Mouse (Mus musculus): ENCODE data around the gene I830077J02Rik. TPM values are rescaled to one million over a fixed set of nuclear protein-coding genes. Genes with fewer than 3 reads are reported as not detected.

Gene I830077J02Rik
- polyA plus RNA-seq, 1 experiment from 2014 or later: 2.9 TPM

GRCm38 (mm10) chr3:105913839-105914681, 18.4 kb downstream of the I830077J02Rik start:
- H3K36me3 ChIP-seq (ENCODE audit: control insufficient read depth, insufficient read depth): no peaks in the 10 kb centered on the region
- peaks cover 30% of the 10 kb centered on the region for H3K4me1 ChIP-seq (ENCODE audit: control insufficient read depth, low read depth, low read length)
- no peaks in the 10 kb centered on the region for H3K27me3 ChIP-seq (ENCODE audit: control insufficient read depth, insufficient read depth, low read depth, low read length)
- peak overlapping the region; percentile 42 for H3K27ac ChIP-seq (ENCODE audit: low read length)
- WGBS (ENCODE audit: insufficient replicate concordance): 11% methylated on average over 10 of the region's 10 CpGs
- H3K4me3 ChIP-seq (ENCODE audit: low read depth, low read length): peak overlapping the region; percentile 13; the same call in 1 of the 2 replicates
- H3K9me3 ChIP-seq (replicated peaks; ENCODE audit: control insufficient read depth, low read length): no peaks in the 10 kb centered on the region
- peak; percentile 59 for ATAC-seq (ENCODE audit: low read depth)
- no peak overlapping the region for H3K9ac ChIP-seq (ENCODE audit: low read depth, low read length)
- H3K4me2 ChIP-seq (ENCODE audit: low read depth, low read length): peak overlapping the region; percentile 42

DNA sequence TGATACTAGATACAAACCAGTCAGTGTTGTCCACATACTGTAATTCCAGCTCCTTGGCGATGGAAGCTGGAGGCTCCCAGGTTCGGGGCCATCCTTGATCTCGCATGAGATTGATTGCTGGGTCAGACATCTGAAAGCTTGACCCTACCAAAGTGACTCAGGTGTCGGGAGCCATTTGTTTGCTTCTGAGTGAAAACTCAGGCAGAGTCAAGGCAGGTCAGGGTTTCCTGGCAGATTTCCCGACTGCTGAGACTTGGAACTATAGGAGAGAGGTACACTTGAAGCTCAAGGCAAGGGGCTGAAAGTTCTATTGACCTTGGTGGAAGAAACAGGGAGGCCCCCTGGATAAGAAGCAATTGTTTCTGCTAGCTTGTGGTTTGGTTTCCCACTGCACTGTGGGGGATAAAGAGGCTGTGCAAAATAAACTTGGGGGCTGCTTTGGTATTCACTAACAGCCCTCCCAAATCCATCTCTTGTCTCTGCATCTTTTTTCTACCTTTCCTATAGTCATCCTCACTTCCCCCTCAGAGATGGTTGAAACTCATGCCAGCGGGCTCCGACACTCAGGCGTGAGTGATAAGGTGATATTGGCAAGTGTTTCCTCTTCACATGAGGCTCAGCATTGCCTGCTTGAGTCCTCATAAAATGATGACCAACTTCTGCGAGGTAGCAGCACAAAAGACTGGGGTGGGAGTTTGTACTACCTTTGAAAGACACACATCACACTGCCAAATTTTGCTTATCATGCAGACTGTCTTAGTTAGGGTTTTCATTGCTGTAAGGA, 20.2 kb downstream of the I830077J02Rik start:
- Histone ChIP-seq H3K4me3 (ENCODE audit: low read depth, low read length) (no peak overlapping the region), H3K9me3 (replicated peaks; ENCODE audit: control insufficient read depth, low read length) (no peaks in the 10 kb centered on the region), H3K27ac (ENCODE audit: low read length) (no peak overlapping the region), H3K4me2 (ENCODE audit: low read depth, low read length) (no peak overlapping the region), H3K9ac (ENCODE audit: low read depth, low read length) (no peak overlapping the region), H3K4me1 (ENCODE audit: control insufficient read depth, low read depth, low read length) (peaks cover 27% of the 10 kb centered on the region), H3K27me3 (ENCODE audit: control insufficient read depth, insufficient read depth, low read depth, low read length) (no peaks in the 10 kb centered on the region), H3K36me3 (ENCODE audit: control insufficient read depth, insufficient read depth) (no peaks in the 10 kb centered on the region)
- ATAC-seq (ENCODE audit: low read depth): no peak
- 36% methylated on average over 9 of the region's 9 CpGs for WGBS (ENCODE audit: insufficient replicate concordance)

DNA sequence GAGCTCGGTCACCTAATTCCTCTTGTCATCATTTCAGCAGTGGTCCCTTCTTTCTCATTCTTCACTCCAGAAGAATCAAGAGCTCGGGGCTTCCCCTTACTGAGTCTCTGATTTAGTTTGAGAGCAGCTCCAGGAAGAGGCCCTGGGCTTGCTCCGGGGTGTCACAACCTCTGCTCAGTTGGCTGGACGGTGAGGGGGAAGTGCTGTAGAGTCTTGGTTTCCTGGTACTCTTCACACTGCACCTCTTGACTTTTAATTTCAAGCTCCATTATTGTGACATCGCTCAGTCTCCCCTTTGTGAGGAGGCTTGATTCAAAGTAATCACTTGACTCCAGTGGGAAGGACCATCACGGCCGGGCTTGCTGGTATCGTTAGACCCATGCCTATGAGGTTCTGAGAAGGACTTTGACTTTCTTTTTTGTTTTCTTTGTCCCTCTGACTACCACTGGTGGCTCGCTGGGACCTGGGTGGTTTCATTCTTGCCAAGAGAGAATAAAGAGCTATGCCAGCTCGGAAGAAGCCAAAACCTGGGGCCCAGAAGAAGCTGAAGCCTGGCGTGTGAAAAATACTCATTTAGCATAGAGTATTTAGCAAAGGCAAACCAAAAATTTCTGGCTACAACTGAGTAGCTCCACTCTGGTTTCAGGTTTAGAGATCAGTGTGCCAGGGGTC, 21.8 kb downstream of the I830077J02Rik start:
- Histone ChIP-seq H3K27me3 (ENCODE audit: control insufficient read depth, insufficient read depth, low read depth, low read length) (no peaks in the 10 kb centered on the region), H3K4me2 (ENCODE audit: low read depth, low read length) (peak overlapping the region; percentile 28), H3K4me1 (ENCODE audit: control insufficient read depth, low read depth, low read length) (peaks cover 27% of the 10 kb centered on the region), H3K36me3 (ENCODE audit: control insufficient read depth, insufficient read depth) (no peaks in the 10 kb centered on the region), H3K4me3 (ENCODE audit: low read depth, low read length) (no peak overlapping the region), H3K9me3 (replicated peaks; ENCODE audit: control insufficient read depth, low read length) (no peaks in the 10 kb centered on the region), H3K9ac (ENCODE audit: low read depth, low read length) (no peak overlapping the region; the same call in 1 of the 2 replicates), H3K27ac (ENCODE audit: low read length) (0 out of 2 replicates have a peak overlapping the region, but pooled peaks have one; percentile 9)
- 38% methylated on average over 11 of the region's 11 CpGs for WGBS (ENCODE audit: insufficient replicate concordance)
- peak; percentile 50 for ATAC-seq (ENCODE audit: low read depth)

GRCm38 (mm10) chr3:105908976-105909375, 23.5 kb downstream of the I830077J02Rik start:
- Histone ChIP-seq H3K9me3 (replicated peaks; ENCODE audit: control insufficient read depth, low read length) (no peaks in the 10 kb centered on the region), H3K27ac (ENCODE audit: low read length) (no peak overlapping the region), H3K36me3 (ENCODE audit: control insufficient read depth, insufficient read depth) (no peaks in the 10 kb centered on the region), H3K9ac (ENCODE audit: low read depth, low read length) (no peak overlapping the region), H3K4me2 (ENCODE audit: low read depth, low read length) (no peak overlapping the region), H3K4me3 (ENCODE audit: low read depth, low read length) (no peak overlapping the region), H3K27me3 (ENCODE audit: control insufficient read depth, insufficient read depth, low read depth, low read length) (no peaks in the 10 kb centered on the region), H3K4me1 (ENCODE audit: control insufficient read depth, low read depth, low read length) (peaks cover 24% of the 10 kb centered on the region)
- no peak for ATAC-seq (ENCODE audit: low read depth)
- 66% methylated on average over 4 of the region's 4 CpGs for WGBS (ENCODE audit: insufficient replicate concordance)

DNA sequence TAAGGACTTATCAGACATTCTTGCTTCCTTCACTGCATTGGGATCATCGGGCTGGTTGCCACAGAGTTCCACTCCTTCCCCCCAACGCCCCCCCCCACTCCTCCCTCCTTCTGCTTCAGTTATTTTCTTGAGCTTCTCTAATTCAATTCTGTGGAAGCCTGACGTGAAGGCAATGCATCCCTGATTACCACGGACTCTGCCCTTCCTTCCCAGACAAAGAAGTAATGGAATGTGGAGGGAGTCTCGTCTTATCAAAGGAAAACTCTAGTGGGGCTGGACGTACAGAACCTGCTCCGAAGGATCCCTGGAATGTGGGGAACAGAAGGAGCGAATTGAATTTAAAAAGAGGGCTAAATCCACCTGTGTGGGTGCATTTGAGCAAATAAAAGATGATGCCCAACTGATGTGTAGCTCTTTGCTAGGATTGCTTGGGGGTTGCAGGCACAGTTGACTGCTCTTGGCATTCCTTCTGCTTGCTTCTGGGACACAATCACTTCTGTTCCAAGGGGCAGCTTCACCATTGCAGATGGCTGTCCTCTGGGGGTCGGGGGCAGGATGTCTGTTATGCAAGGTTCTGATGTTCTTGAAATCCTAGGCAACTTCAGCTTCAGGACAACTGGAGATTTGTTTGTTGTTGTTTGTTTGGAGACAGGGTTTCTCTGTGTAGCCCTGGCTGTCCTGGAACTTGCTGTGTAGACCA, 24.4 kb downstream of the I830077J02Rik start:
- no peaks in the 10 kb centered on the region for H3K9me3 ChIP-seq (replicated peaks; ENCODE audit: control insufficient read depth, low read length)
- no peak overlapping the region for H3K4me3 ChIP-seq (ENCODE audit: low read depth, low read length)
- H3K36me3 ChIP-seq (ENCODE audit: control insufficient read depth, insufficient read depth): no peaks in the 10 kb centered on the region
- H3K4me2 ChIP-seq (ENCODE audit: low read depth, low read length): no peak overlapping the region
- H3K9ac ChIP-seq (ENCODE audit: low read depth, low read length): no peak overlapping the region
- WGBS (ENCODE audit: insufficient replicate concordance): 45% methylated on average over 9 of the region's 9 CpGs
- no peaks in the 10 kb centered on the region for H3K27me3 ChIP-seq (ENCODE audit: control insufficient read depth, insufficient read depth, low read depth, low read length)
- H3K27ac ChIP-seq (ENCODE audit: low read length): no peak overlapping the region
- H3K4me1 ChIP-seq (ENCODE audit: control insufficient read depth, low read depth, low read length): peaks cover 15% of the 10 kb centered on the region
- ATAC-seq (ENCODE audit: low read depth): no peak

- H3K4me1 ChIP-seq (ENCODE audit: control insufficient read depth, low read depth, low read length): peaks cover 6% of the 10 kb centered on the region
- no peak overlapping the region for H3K9ac ChIP-seq (ENCODE audit: low read depth, low read length)
- no peaks in the 10 kb centered on the region for H3K27me3 ChIP-seq (ENCODE audit: control insufficient read depth, insufficient read depth, low read depth, low read length)
- no peaks in the 10 kb centered on the region for H3K9me3 ChIP-seq (replicated peaks; ENCODE audit: control insufficient read depth, low read length)
- H3K4me2 ChIP-seq (ENCODE audit: low read depth, low read length): no peak overlapping the region
- no peak overlapping the region; the same call in 1 of the 2 replicates for H3K4me3 ChIP-seq (ENCODE audit: low read depth, low read length)
- 82% methylated on average over 9 of the region's 9 CpGs for WGBS (ENCODE audit: insufficient replicate concordance)
- H3K36me3 ChIP-seq (ENCODE audit: control insufficient read depth, insufficient read depth): no peaks in the 10 kb centered on the region
- H3K27ac ChIP-seq (ENCODE audit: low read length): no peak overlapping the region; the same call in 1 of the 2 replicates
- no peak for ATAC-seq (ENCODE audit: low read depth)
These were observed 27.7 kb downstream of the I830077J02Rik start for GRCm38 (mm10) chr3:105904721-105905120.

DNA sequence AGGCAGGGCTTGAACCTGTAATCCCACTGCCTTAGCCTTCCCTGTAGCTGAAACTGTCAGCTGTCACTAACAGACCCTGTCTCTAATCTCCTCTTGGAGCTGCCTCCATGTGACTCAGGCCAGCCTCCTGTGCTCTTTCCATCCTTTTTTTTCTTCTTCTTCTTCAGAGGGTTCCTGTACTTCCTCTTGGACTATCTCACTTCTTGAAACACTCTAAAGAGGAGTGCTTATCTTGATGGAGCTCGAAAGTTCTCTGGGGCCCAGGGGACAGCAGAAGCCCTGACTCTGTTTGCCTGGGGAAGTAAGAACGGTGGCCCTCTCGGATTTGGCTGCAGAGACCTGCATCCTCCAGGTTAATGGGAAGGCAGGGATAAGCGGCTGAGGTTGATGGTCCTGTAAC, 28.3 kb downstream of the I830077J02Rik start:
- H3K27ac ChIP-seq (ENCODE audit: low read length): 0 out of 2 replicates have a peak overlapping the region, but pooled peaks have one; percentile 39
- ATAC-seq (ENCODE audit: low read depth): 0 out of 2 replicates have a peak, but pooled peaks have one; percentile 25
- WGBS (ENCODE audit: insufficient replicate concordance): 20% methylated on average over 4 of the region's 4 CpGs

DNA sequence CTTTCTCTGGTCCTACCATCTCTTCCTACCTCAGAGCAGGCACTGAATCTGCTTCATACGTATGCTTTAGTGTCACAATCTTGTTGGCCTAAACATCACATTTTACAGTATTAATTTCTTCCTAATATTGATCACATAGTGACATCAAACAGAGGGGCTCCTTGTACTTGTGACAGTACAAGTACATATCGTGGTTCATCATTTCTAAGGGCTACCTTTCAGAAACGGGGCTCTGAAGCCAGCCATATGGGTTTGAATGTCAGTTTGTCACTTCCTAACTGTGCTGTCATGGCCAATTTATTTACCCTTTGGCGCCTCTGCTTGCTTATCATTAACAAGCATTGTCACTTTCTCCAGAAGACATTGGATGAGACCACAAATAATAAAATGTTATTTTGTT, 31.0 kb downstream of the I830077J02Rik start:
- H3K4me3 ChIP-seq (ENCODE audit: low read depth, low read length): no peak overlapping the region

More for the DNA sequence above, 28.3 kb downstream of the I830077J02Rik start:
- H3K27me3 ChIP-seq (ENCODE audit: control insufficient read depth, insufficient read depth, low read depth, low read length): no peaks in the 10 kb centered on the region
- no peaks in the 10 kb centered on the region for H3K9me3 ChIP-seq (replicated peaks; ENCODE audit: control insufficient read depth, low read length)
- no peak overlapping the region for H3K4me2 ChIP-seq (ENCODE audit: low read depth, low read length)
- H3K9ac ChIP-seq (ENCODE audit: low read depth, low read length): no peak overlapping the region
- H3K36me3 ChIP-seq (ENCODE audit: control insufficient read depth, insufficient read depth): no peaks in the 10 kb centered on the region
- no peak overlapping the region for H3K4me3 ChIP-seq (ENCODE audit: low read depth, low read length)
- H3K4me1 ChIP-seq (ENCODE audit: control insufficient read depth, low read depth, low read length): peaks cover 6% of the 10 kb centered on the region

More for the DNA sequence above, 31.0 kb downstream of the I830077J02Rik start:
- H3K27me3 ChIP-seq (ENCODE audit: control insufficient read depth, insufficient read depth, low read depth, low read length): no peaks in the 10 kb centered on the region
- no peak for ATAC-seq (ENCODE audit: low read depth)
- H3K9me3 ChIP-seq (replicated peaks; ENCODE audit: control insufficient read depth, low read length): no peaks in the 10 kb centered on the region
- H3K9ac ChIP-seq (ENCODE audit: low read depth, low read length): no peak overlapping the region
- H3K4me1 ChIP-seq (ENCODE audit: control insufficient read depth, low read depth, low read length): peaks cover 6% of the 10 kb centered on the region
- WGBS (ENCODE audit: insufficient replicate concordance): 60% methylated on average over 4 of the region's 4 CpGs
- H3K27ac ChIP-seq (ENCODE audit: low read length): no peak overlapping the region
- no peaks in the 10 kb centered on the region for H3K36me3 ChIP-seq (ENCODE audit: control insufficient read depth, insufficient read depth)
- no peak overlapping the region for H3K4me2 ChIP-seq (ENCODE audit: low read depth, low read length)

All from liver, embryonic 16.5 days (tissue).